9 mouse cellular contexts compared by ENCODE assay signal in the genomic region with DNA sequence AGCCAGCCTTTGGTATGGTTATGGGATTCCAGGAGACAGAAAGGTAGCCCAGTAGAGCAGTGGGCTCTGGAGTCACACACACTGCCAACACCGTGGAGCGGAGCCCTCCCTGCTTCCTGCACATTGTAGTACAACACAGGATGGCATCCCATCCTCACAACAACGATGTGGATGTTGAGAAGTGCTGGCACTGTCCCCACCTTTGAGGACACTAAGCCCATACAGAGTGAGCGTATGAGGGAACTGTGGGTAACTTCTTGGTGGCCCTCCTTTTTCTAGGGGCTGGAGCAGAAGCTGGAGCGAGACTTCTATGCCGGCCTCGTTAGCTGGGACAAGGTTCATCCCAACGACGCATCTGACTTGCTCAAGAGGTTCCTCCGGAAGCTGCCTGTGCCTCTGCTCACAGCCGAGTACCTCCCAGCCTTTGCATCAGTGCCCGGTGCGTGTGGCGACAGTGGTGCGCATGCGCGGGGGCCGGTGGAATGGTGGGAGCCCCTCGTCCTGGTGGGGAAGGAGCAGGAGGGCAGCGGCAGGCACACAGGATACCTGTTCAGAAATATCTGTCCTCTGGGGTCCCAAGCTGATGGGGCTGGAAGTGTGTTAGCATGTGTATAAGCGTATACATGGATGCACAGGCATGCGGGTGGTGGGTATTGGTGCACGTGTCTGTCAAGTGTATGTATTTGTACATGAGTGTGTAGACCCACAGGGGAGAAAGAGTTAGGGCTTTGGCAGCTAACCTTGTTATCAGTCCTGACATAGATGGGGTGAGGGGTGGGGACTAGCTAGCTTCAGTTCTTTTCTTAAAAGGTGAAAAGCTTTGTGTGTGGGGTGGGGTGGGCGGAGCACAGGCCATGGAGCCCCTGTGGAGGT. TPM values are rescaled to one million over a fixed set of nuclear protein-coding genes. Genes with fewer than 3 reads are reported as not detected.
DNase-seq lines count a peak whose midpoint lies in the region; ATAC-seq and TF ChIP-seq lines count a peak whose summit lies in the region.
"Had no signal": no experiment of that assay in that cellular context is flagged by ENCODE, and none has a peak within 500 bp of the region (broad histone marks: within the 10 kb centered on the region; RNA-seq: fewer than 3 reads in every experiment).

No protein-coding gene starts in this region.

- intact Hi-C loops in left cerebral cortex, postnatal 4 days (cut with DNase I), result no loop called here

- no peak for DNase-seq in heart, postnatal 4 days
- DNase-seq in brain, embryonic 14.5 days (ENCODE audit: low read depth), result peak; percentile 73
- DNase-seq in hindbrain, embryonic 10.5 days (ENCODE audit: low spot score), result peak; percentile 58
- no peak for DNase-seq in left cerebral cortex, postnatal 4 days
- DNase-seq in c-Kit-positive CD71-positive TER-119-positive erythroid progenitor cells, embryonic 14.5 days (ENCODE audit: low spot score), result no peak
- DNase-seq in yolk sac, embryonic 10.5 days (ENCODE audit: low spot score), result no peak

- H3K27me3 ChIP-seq in heart, embryonic 11.5 days (ENCODE audit: control insufficient read depth, insufficient read depth, low read length), result peaks cover 11% of the 10 kb centered on the region; the same call in 1 of the 2 replicates
- H3K27me3 ChIP-seq in hindbrain, embryonic 10.5 days (ENCODE audit: insufficient read depth, poor library complexity, severe bottlenecking), result no peaks in the 10 kb centered on the region
- H3K27me3 ChIP-seq in midbrain, embryonic 13.5 days, result 0 out of 2 replicates have a peak, but pooled peaks cover 1% of the 10 kb centered on the region

- no peak overlapping the region for H3K9ac ChIP-seq in heart, embryonic 11.5 days (ENCODE audit: low read depth, low read length)
- H3K9ac ChIP-seq in midbrain, embryonic 13.5 days (replicated peaks), result 0 out of 2 replicates have a peak overlapping the region, but pooled peaks have one; percentile 36

- H3K4me2 ChIP-seq in heart, embryonic 11.5 days, result peak overlapping the region; percentile 31
- H3K4me2 ChIP-seq in midbrain, embryonic 13.5 days (replicated peaks), result peak overlapping the region; percentile 45

- H3K27ac ChIP-seq in heart, embryonic 11.5 days (ENCODE audit: low read depth, low read length), result no peak overlapping the region
- H3K27ac ChIP-seq in hindbrain, embryonic 10.5 days, result peak overlapping the region; percentile 68
- no peak overlapping the region for H3K27ac ChIP-seq in midbrain, embryonic 13.5 days

- no peaks in the 10 kb centered on the region for H3K36me3 ChIP-seq in heart, embryonic 11.5 days (ENCODE audit: control insufficient read depth, insufficient read depth, low read length)
- no peaks in the 10 kb centered on the region for H3K36me3 ChIP-seq in hindbrain, embryonic 10.5 days
- no peaks in the 10 kb centered on the region for H3K36me3 ChIP-seq in midbrain, embryonic 13.5 days

- no peak for TF ChIP-seq CTCF in brain, embryonic 14.5 days (IDR thresholded peaks at IDR 0.05; ENCODE audit: borderline replicate concordance, extremely low read depth, insufficient read depth, insufficient read length)

- H3K9me3 ChIP-seq in heart, embryonic 11.5 days (replicated peaks; ENCODE audit: control insufficient read depth, low read length), result no peaks in the 10 kb centered on the region
- H3K9me3 ChIP-seq in hindbrain, embryonic 10.5 days, result no peaks in the 10 kb centered on the region
- H3K9me3 ChIP-seq in midbrain, embryonic 13.5 days, result no peaks in the 10 kb centered on the region

- H3K4me1 ChIP-seq in heart, embryonic 11.5 days (ENCODE audit: control insufficient read depth, insufficient read depth, low read length), result no peaks in the 10 kb centered on the region
- H3K4me1 ChIP-seq in hindbrain, embryonic 10.5 days (replicated peaks), result peaks cover 9% of the 10 kb centered on the region; the same call in 1 of the 2 replicates
- no peaks in the 10 kb centered on the region; the same call in 1 of the 2 replicates for H3K4me1 ChIP-seq in midbrain, embryonic 13.5 days (replicated peaks)

- WGBS in heart, embryonic 11.5 days (ENCODE audit: insufficient replicate concordance), result 46% methylated on average over 24 of the region's 24 CpGs
- 54% methylated on average over 24 of the region's 24 CpGs for WGBS in hindbrain, embryonic 10.5 days
- 44% methylated on average over 24 of the region's 24 CpGs for WGBS in midbrain, embryonic 13.5 days

- no peak for ATAC-seq in heart, embryonic 11.5 days (replicated peaks; ENCODE audit: insufficient number of reproducible peaks, low FRiP score, low TSS enrichment)
- ATAC-seq in midbrain, embryonic 13.5 days, result peak; percentile 74

- no peak overlapping the region for H3K4me3 ChIP-seq in heart, embryonic 11.5 days (ENCODE audit: low read depth, low read length)
- H3K4me3 ChIP-seq in hindbrain, embryonic 10.5 days, result peak overlapping the region; percentile 29
- H3K4me3 ChIP-seq in midbrain, embryonic 13.5 days (replicated peaks), result 0 out of 2 replicates have a peak overlapping the region, but pooled peaks have one; percentile 3

- peak; percentile 25; the same call in 1 of the 2 replicates for TF ChIP-seq POLR2A in brain, embryonic 14.5 days (IDR thresholded peaks at IDR 0.05; ENCODE audit: borderline replicate concordance, extremely low read depth, insufficient read depth, insufficient read length, poor library complexity, severe bottlenecking)

RNA-seq across cellular contexts. Expression of a gene that starts 27.1 kb away (rescaled TPM):
- not detected in 2 replicates for polyA plus RNA-seq in heart, embryonic 11.5 days (2014; fragmentation: Nextera tagmentation; extraction: Ambion mirVana)
- not detected for total RNA-seq in heart, postnatal 4 days (2021)
- 0.97 and 1.1 TPM in 2 replicates for polyA plus RNA-seq in brain, embryonic 14.5 days (2012; rRNA removed)
- 0.27 TPM in 1 of 2 replicates, not detected in the other for polyA plus RNA-seq in hindbrain, embryonic 10.5 days (2016; fragmentation: Nextera tagmentation; extraction: Ambion mirVana)
- polyA plus RNA-seq in midbrain, embryonic 13.5 days (2015; fragmentation: Nextera tagmentation; extraction: Ambion mirVana), result 0.58 and 0.67 TPM in 2 replicates
- total RNA-seq in left cerebral cortex, postnatal 4 days (2021), result under 1 TPM in 1 of 2 experiments, not detected in 1; 0.56 TPM
- total RNA-seq: liver, adult 2 months had no signal
- polyA plus RNA-seq: liver, adult 2 months had no signal

RNA-seq across cellular contexts. Expression of a gene that starts 37.3 kb away (rescaled TPM):
- polyA plus RNA-seq in heart, embryonic 11.5 days (2014; fragmentation: Nextera tagmentation; extraction: Ambion mirVana), result not detected in 2 replicates
- total RNA-seq in heart, postnatal 4 days (2021), result 1 to 10 TPM in 1 of 2 experiments, under 1 TPM in 1; 0.61 to 1.1 TPM
- polyA plus RNA-seq in brain, embryonic 14.5 days (2012; rRNA removed), result 0.86 TPM in 1 of 2 replicates, not detected in the other
- polyA plus RNA-seq in hindbrain, embryonic 10.5 days (2016; fragmentation: Nextera tagmentation; extraction: Ambion mirVana), result not detected in 2 replicates
- polyA plus RNA-seq in midbrain, embryonic 13.5 days (2015; fragmentation: Nextera tagmentation; extraction: Ambion mirVana), result not detected in 2 replicates
- total RNA-seq in left cerebral cortex, postnatal 4 days (2021), result not detected
- total RNA-seq: liver, adult 2 months had no signal
- polyA plus RNA-seq: liver, adult 2 months had no signal

Comparison
In these comparisons a context has a peak if more than half of its experiments do, and no peak if none do; other contexts are left out.
1. DNase-seq: peak in brain, embryonic 14.5 days (single experiment) and hindbrain, embryonic 10.5 days (single experiment); none in heart, postnatal 4 days (single experiment), left cerebral cortex, postnatal 4 days (single experiment), c-Kit-positive CD71-positive TER-119-positive erythroid progenitor cells, embryonic 14.5 days (single experiment) and yolk sac, embryonic 10.5 days (single experiment).